Mouse (Mus musculus): ENCODE measurements at regions not wholly inside any gene's neighbourhood (a gene's known extent, or its start where the extent isn't known, plus 50 kb on each side); places are given as distances from the start of the nearest gene placed in this dataset.
A peak's percentile ranks its signal among the peaks of the same experiment; 100 is the strongest.

- no peak for DNase-seq
These were observed 149.2 kb downstream of the Tinag start for GRCm38 (mm10) chr9:76896347-76896746.

GRCm38 (mm10) chr9:76881830-76882229 is 163.8 kb downstream of the Tinag start:
- DNase-seq, result no peak

DNA sequence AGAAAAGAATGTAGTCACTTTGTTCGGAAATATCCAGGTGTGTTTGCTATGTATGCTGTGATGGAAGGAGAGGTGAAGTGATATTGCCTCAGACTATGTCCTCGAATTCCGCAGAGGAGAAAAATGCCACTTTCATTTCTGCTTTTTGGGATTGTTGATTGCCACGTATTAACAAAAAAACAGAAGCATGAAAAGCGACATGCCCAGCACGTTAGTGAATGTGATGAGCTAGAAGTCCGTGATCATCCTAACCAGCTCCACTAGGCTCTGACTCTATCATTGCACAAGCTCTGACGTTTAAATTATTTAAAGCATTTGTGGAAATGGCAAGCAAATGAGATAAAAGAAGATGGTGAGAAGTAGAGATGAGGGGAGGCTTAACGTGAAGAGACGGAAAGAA is 169.6 kb downstream of the Tinag start:
- no peak for DNase-seq

DNA sequence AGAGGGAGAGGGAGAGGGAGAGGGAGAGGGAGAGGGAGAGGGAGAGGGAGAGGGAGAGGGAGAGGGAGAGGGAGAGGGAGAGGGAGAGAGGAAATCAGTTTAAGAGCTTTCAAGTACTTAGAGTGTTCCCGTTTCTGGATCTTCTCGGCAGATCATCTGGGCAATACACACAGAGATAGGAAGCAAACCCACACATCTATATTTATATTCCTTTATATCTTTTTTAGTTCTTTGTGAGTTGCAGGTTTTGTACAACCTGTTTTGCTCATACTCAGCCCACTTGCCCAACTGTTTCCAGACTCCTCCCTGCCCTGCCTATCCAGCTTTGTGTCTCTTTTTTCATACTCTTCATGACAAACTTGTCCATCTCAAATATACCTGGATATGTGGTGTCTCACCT is 173.2 kb downstream of the Tinag start:
- no peak for DNase-seq

DNA sequence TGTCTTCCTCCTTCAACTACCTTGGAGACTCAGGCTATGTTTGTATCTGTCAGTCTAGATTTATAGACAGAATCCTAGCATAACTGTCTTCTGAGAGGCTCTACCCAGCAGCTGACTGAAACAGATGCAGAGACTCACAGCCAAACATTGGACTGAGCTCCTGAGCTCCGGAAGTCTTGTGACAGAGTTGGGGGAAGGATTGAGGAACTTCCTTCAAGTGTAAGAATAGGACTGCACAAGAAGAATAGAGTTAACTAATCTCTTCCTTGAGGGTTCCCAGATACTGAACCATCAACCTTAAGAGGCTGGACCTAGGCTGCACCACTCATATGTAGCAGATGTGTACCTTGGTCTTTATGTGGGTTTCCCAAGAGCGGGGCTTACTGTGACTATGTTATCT is 176.0 kb downstream of the Tinag start:
- peak; percentile 86 for DNase-seq

DNA sequence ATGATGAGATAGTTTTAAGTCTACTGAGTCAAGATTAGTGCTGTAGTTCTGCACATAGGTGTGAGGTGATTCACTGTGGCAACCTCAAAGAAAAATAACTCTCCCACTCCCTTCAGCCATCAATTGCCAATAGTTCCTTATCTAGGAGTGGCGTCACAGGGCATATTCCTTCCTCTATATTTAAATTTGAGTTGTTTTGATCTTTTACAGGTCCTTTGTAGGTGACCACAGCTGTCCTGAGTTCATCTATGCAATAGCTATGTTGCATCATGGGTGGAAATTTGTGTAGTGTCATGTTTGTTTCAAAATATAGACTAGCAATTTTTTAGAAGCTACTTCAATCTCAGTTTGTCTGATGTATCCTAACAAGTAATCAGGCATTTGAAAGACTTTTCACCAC is 177.0 kb downstream of the Tinag start:
- DNase-seq, result no peak

- DNase-seq, result no peak
These were observed 223.4 kb downstream of the Tinag start for GRCm38 (mm10) chr9:76822173-76822572.

DNA sequence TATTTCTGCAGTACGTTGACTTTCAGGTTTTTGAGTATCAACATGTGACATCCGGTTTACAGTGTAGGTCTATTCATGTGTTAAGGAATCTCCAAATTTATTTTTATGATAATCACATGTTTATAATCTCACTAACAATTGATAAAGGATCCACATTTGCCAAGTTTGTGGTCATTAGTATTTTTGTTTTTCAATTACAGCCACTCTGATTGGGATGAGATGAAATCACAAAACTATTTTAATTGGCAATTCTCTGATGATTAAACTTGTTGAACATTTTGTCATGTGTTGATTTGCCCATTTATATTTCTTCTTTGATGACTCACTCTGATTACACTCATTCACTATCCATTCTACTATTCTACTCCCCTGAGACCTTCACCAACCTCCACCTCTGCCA is 228.0 kb upstream of the Fam83b start:
- no peak for DNase-seq

DNA sequence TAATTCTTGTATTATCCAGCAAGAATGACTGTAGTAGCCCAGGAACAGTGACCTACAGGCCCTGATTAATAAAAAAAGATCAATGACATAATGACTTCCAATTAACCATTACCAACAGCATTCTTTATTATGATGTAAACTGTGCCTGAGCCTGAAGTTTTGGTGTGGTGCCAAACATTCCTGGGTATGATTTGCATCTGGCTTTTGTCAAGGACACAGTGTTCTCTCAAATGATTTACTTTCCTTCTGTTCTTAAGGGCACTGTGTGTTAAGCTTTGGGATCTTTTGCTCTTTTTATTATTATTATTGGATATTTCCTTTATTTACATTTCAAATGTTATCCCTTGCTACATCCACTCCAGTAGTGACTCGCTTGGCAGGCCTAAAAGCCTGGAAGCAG is 221.7 kb upstream of the Fam83b start:
- no peak for DNase-seq

All from heart, adult 11 months (tissue).